Mouse (Mus musculus): Measurements from ENCODE around the gene Zmiz1. TPM values are rescaled to one million over a fixed set of nuclear protein-coding genes. Genes with fewer than 3 reads are reported as not detected.

Gene Zmiz1
- polyA plus RNA-seq, 1 experiment from 2014 or later, result 45.8 TPM

GRCm38 (mm10) chr14:25654401-25655197 lies 195.6 kb downstream of the Zmiz1 start:
- 93% methylated on average over 14 of the region's 14 CpGs for WGBS
- no peak overlapping the region for H3K4me3 ChIP-seq
- H3K27ac ChIP-seq, result no peak overlapping the region
- H3K36me3 ChIP-seq, result peaks cover 100% of the 10 kb centered on the region
- H3K9me3 ChIP-seq, result no peaks in the 10 kb centered on the region
- H3K27me3 ChIP-seq (ENCODE audit: insufficient read depth, poor library complexity, severe bottlenecking), result no peaks in the 10 kb centered on the region
- DNase-seq (ENCODE audit: low spot score), result no peak
- no peaks in the 10 kb centered on the region for H3K4me1 ChIP-seq

- Histone ChIP-seq H3K4me3 (no peak overlapping the region), H3K9me3 (no peaks in the 10 kb centered on the region), H3K36me3 (peaks cover 98% of the 10 kb centered on the region), H3K27ac (no peak overlapping the region), H3K4me1 (peaks cover 26% of the 10 kb centered on the region), H3K27me3 (ENCODE audit: insufficient read depth, poor library complexity, severe bottlenecking) (no peaks in the 10 kb centered on the region)
- DNase-seq (ENCODE audit: low spot score), result no peak
- WGBS, result 64% methylated on average over 11 of the region's 11 CpGs
These were observed 201.7 kb downstream of the Zmiz1 start for GRCm38 (mm10) chr14:25660661-25661060.

- Histone ChIP-seq H3K4me3 (no peak overlapping the region), H3K27ac (no peak overlapping the region), H3K9me3 (no peaks in the 10 kb centered on the region), H3K4me1 (peaks cover 26% of the 10 kb centered on the region), H3K36me3 (peaks cover 96% of the 10 kb centered on the region), H3K27me3 (ENCODE audit: insufficient read depth, poor library complexity, severe bottlenecking) (no peaks in the 10 kb centered on the region)
- 84% methylated on average over 17 of the region's 17 CpGs for WGBS
- no peak for DNase-seq (ENCODE audit: low spot score)
These were observed 202.4 kb downstream of the Zmiz1 start for GRCm38 (mm10) chr14:25661185-25661920.

- 82% methylated on average over 7 of the region's 7 CpGs for WGBS
- H3K27ac ChIP-seq, result peak overlapping the region; percentile 52
- DNase-seq (ENCODE audit: low spot score), result no peak
- H3K27me3 ChIP-seq (ENCODE audit: insufficient read depth, poor library complexity, severe bottlenecking), result no peaks in the 10 kb centered on the region
- H3K4me1 ChIP-seq, result peaks cover 38% of the 10 kb centered on the region
- H3K36me3 ChIP-seq, result peaks cover 74% of the 10 kb centered on the region
- no peaks in the 10 kb centered on the region for H3K9me3 ChIP-seq
- H3K4me3 ChIP-seq, result no peak overlapping the region
These were observed 204.8 kb downstream of the Zmiz1 start for GRCm38 (mm10) chr14:25663649-25664309.

GRCm38 (mm10) chr14:25664310-25664695 lies 205.3 kb downstream of the Zmiz1 start:
- WGBS, result 70% methylated on average over 7 of the region's 7 CpGs
- DNase-seq (ENCODE audit: low spot score), result no peak
- Histone ChIP-seq H3K27me3 (ENCODE audit: insufficient read depth, poor library complexity, severe bottlenecking) (no peaks in the 10 kb centered on the region), H3K36me3 (peaks cover 70% of the 10 kb centered on the region), H3K27ac (peak overlapping the region; percentile 33; the same call in 1 of the 2 replicates), H3K4me1 (peaks cover 41% of the 10 kb centered on the region), H3K9me3 (no peaks in the 10 kb centered on the region), H3K4me3 (no peak overlapping the region)

- no peak for DNase-seq (ENCODE audit: low spot score)
- 74% methylated on average over 19 of the region's 19 CpGs for WGBS
- Histone ChIP-seq H3K27me3 (ENCODE audit: insufficient read depth, poor library complexity, severe bottlenecking) (no peaks in the 10 kb centered on the region), H3K27ac (no peak overlapping the region), H3K4me3 (no peak overlapping the region), H3K9me3 (no peaks in the 10 kb centered on the region), H3K4me1 (peaks cover 39% of the 10 kb centered on the region), H3K36me3 (peaks cover 59% of the 10 kb centered on the region)
These were observed 206.5 kb downstream of the Zmiz1 start for GRCm38 (mm10) chr14:25665314-25665970.

- no peaks in the 10 kb centered on the region for H3K9me3 ChIP-seq
- no peaks in the 10 kb centered on the region for H3K27me3 ChIP-seq (ENCODE audit: insufficient read depth, poor library complexity, severe bottlenecking)
- peak overlapping the region; percentile 69; the same call in 1 of the 2 replicates for H3K27ac ChIP-seq
- H3K36me3 ChIP-seq, result peaks cover 45% of the 10 kb centered on the region
- H3K4me1 ChIP-seq, result peaks cover 32% of the 10 kb centered on the region
- no peak for DNase-seq (ENCODE audit: low spot score)
- no peak overlapping the region for H3K4me3 ChIP-seq
- WGBS, result 39% methylated on average over 2 of the region's 2 CpGs
These were observed 207.8 kb downstream of the Zmiz1 start for GRCm38 (mm10) chr14:25666668-25667376.

- 51% methylated on average over 3 of the region's 3 CpGs for whole genome bisulfite sequencing
- no peaks in the 10 kb centered on the region for H3K9me3 ChIP-seq
- peaks cover 32% of the 10 kb centered on the region for H3K4me1 ChIP-seq
- H3K4me3 ChIP-seq, result no peak overlapping the region
- H3K36me3 ChIP-seq, result peaks cover 37% of the 10 kb centered on the region
- H3K27me3 ChIP-seq (ENCODE audit: insufficient read depth, poor library complexity, severe bottlenecking), result no peaks in the 10 kb centered on the region
- peak overlapping the region; percentile 69 for H3K27ac ChIP-seq
- DNase-seq (ENCODE audit: low spot score), result no peak
These were observed 208.6 kb downstream of the Zmiz1 start for GRCm38 (mm10) chr14:25667587-25667986.

GRCm38 (mm10) chr14:25679625-25680024 lies 220.6 kb downstream of the Zmiz1 start:
- no peak for DNase-seq (ENCODE audit: low spot score)
- 0 out of 2 replicates have a peak overlapping the region, but pooled peaks have one; percentile 16 for H3K27ac ChIP-seq
- H3K27me3 ChIP-seq (ENCODE audit: insufficient read depth, poor library complexity, severe bottlenecking), result no peaks in the 10 kb centered on the region
- no peaks in the 10 kb centered on the region for H3K9me3 ChIP-seq
- 62% methylated on average over 7 of the region's 7 CpGs for WGBS
- H3K4me3 ChIP-seq, result no peak overlapping the region
- H3K36me3 ChIP-seq, result no peaks in the 10 kb centered on the region
- peaks cover 20% of the 10 kb centered on the region for H3K4me1 ChIP-seq

- DNase-seq (ENCODE audit: low spot score), result no peak
- H3K4me3 ChIP-seq, result no peak overlapping the region
- H3K27ac ChIP-seq, result no peak overlapping the region
- H3K4me1 ChIP-seq, result peaks cover 34% of the 10 kb centered on the region
- H3K27me3 ChIP-seq (ENCODE audit: insufficient read depth, poor library complexity, severe bottlenecking), result no peaks in the 10 kb centered on the region
- WGBS, result 73% methylated on average over 6 of the region's 6 CpGs
- H3K9me3 ChIP-seq, result no peaks in the 10 kb centered on the region
- H3K36me3 ChIP-seq, result no peaks in the 10 kb centered on the region
These were observed 223.0 kb downstream of the Zmiz1 start for GRCm38 (mm10) chr14:25682020-25682419.

- H3K9me3 ChIP-seq, result no peaks in the 10 kb centered on the region
- H3K4me3 ChIP-seq, result no peak overlapping the region
- no peaks in the 10 kb centered on the region for H3K36me3 ChIP-seq
- no peaks in the 10 kb centered on the region for H3K27me3 ChIP-seq (ENCODE audit: insufficient read depth, poor library complexity, severe bottlenecking)
- H3K27ac ChIP-seq, result peak overlapping the region; percentile 84
- DNase-seq (ENCODE audit: low spot score), result no peak
- H3K4me1 ChIP-seq, result peaks cover 41% of the 10 kb centered on the region
- 69% methylated on average over 7 of the region's 7 CpGs for WGBS
These were observed 227.4 kb downstream of the Zmiz1 start for GRCm38 (mm10) chr14:25686216-25686945.

Measured in heart, embryonic 10.5 days (tissue).